Mouse (Mus musculus) neural tube, embryonic 14.5 days (tissue): Measurements from ENCODE around the gene Sun1. TPM values are rescaled to one million over a fixed set of nuclear protein-coding genes. Genes with fewer than 3 reads are reported as not detected.

Source experiments
- ATAC-seq: fragments of 200-750 bp; cut with Nextera tagmentation; 2 replicates; pipeline ENCODE4 v1.8.0; 2017; ENCODE audit warnings: low read depth, mild to moderate bottlenecking, moderate TSS enrichment, moderate library complexity
- H3K27ac ChIP-seq: fragments of 300-500 bp; sonication (generic); 2 replicates; pipeline ENCODE4 v1.5.1; 2014; ENCODE audit warnings: low read depth, mild to moderate bottlenecking, control low read depth, low read length, moderate library complexity, mixed read lengths
- H3K27me3 ChIP-seq: fragments of 300-500 bp; sonication (generic); 2 replicates; pipeline ENCODE4 v1.6.1; 2014; ENCODE audit warnings: low read length; ENCODE audit not compliant: control insufficient read depth, insufficient read depth
- H3K36me3 ChIP-seq: fragments of 300-500 bp; sonication (generic); 2 replicates; pipeline ENCODE4 v1.6.1; 2014; ENCODE audit warnings: low read length, mixed read lengths; ENCODE audit not compliant: control insufficient read depth, insufficient read depth
- H3K4me1 ChIP-seq: fragments of 300-500 bp; sonication (generic); 2 replicates; pipeline ENCODE4 v1.6.1; 2014; ENCODE audit warnings: low read length; ENCODE audit not compliant: control insufficient read depth, insufficient read depth
- H3K4me2 ChIP-seq: fragments of 300-500 bp; sonication (generic); 2 replicates; pipeline ENCODE4 v1.6.1; 2014; ENCODE audit warnings: mild to moderate bottlenecking, low read depth, low read length, control low read depth
- H3K4me3 ChIP-seq: fragments of 300-500 bp; sonication (generic); 2 replicates; pipeline ENCODE4 v1.5.1; 2014; ENCODE audit warnings: low read depth, low read length, control low read depth, mixed read lengths
- H3K9ac ChIP-seq: fragments of 300-500 bp; sonication (generic); replicated peaks from 2 replicates; pipeline ENCODE4 v1.6.1; 2014; ENCODE audit warnings: low read depth, mild to moderate bottlenecking, control low read depth, low read length, mixed read lengths
- H3K9me3 ChIP-seq: fragments of 300-500 bp; sonication (generic); 2 replicates; pipeline ENCODE4 v1.6.1; 2016; ENCODE audit warnings: low read length; ENCODE audit not compliant: control insufficient read depth
- WGBS: fragments of 180-500 bp; shearing (Covaris S2); extraction: QIAGEN DNeasy Blood & Tissue Kit; methylation state at CpG from one replicate; pipeline ENCODE4 v1.1.7; 2014; 5-methylcytosine and 5-hydroxymethylcytosine counted together
- polyA plus RNA-seq: library from polyadenylated mRNA; unstranded; fragments of >200 nt; fragmentation: Nextera tagmentation; extraction: Ambion mirVana; gene quantifications from 2 replicates; pipeline ENCODE4 v1.2.1, GENCODE M21; 2014

Sun1 gene
- polyA plus RNA-seq, 1 experiment from 2014 or later, result 49.5 TPM

DNA sequence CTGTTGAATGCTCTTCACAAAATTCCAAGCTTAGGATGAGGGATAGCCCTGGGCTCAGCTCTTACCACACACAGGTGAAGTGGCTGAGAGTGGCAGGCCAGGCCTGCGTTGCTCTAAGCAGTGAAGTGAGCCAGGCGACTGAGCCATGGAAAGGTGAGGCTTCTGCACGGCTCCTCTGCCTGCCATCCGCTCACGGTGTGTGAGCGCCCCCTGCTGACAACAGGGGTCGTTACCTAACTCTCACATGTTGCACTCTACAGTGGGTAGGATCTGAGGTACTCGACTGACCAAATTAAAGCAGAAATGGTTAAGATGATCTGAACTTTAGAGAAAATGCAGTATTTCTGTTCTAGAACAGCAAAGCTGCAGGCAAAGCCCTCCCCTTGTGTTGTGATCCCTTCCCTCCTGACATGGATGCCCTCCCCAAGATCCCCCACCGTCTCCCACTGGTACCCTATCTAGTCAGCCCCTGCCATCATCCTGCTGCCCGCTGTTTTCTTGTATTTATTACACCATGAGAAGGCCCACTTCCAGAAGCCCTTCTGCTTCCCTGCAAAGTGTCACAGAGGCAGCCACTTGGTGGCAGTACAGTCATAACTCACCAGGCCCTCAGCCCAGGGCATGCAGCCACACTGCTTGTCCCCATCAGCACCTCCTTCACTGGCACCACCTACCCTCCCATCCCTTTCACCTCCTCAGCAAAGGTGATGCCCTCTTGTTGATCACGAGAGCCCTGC is 21.4 kb upstream of the Sun1 start:
- Histone ChIP-seq H3K9ac (no peak overlapping the region), H3K36me3 (peaks cover 26% of the 10 kb centered on the region), H3K4me3 (no peak overlapping the region), H3K4me2 (no peak overlapping the region), H3K27me3 (no peaks in the 10 kb centered on the region), H3K27ac (no peak overlapping the region), H3K4me1 (peaks cover 13% of the 10 kb centered on the region), H3K9me3 (no peaks in the 10 kb centered on the region)
- 29% methylated on average over 11 of the region's 11 CpGs for WGBS
- ATAC-seq, result peak; percentile 79

DNA sequence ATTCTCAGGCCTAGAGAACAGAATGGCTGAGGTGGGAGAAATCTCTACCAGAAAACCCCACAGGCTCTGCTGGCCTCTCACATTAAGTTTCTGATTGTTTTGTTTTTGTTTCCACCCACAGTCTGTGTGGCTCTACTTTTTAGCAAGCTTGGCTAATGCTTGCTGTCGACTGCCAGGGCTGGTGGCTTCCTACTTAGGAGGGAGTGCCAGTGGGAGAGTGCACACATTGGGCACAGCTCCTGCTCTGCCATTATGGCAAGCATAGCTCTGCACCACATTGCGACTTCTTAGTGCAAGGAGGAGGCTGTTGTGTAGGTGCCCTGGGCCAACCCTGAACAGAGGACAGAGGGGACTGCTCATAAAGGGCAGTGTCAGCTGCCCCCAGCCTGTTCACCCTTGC is 17.3 kb upstream of the Sun1 start:
- Histone ChIP-seq H3K4me2 (no peak overlapping the region), H3K4me1 (no peaks in the 10 kb centered on the region), H3K36me3 (peaks cover 43% of the 10 kb centered on the region), H3K4me3 (no peak overlapping the region), H3K27ac (no peak overlapping the region), H3K9me3 (no peaks in the 10 kb centered on the region), H3K9ac (no peak overlapping the region), H3K27me3 (no peaks in the 10 kb centered on the region)
- 94% methylated on average over 2 of the region's 2 CpGs for WGBS
- no peak for ATAC-seq

DNA sequence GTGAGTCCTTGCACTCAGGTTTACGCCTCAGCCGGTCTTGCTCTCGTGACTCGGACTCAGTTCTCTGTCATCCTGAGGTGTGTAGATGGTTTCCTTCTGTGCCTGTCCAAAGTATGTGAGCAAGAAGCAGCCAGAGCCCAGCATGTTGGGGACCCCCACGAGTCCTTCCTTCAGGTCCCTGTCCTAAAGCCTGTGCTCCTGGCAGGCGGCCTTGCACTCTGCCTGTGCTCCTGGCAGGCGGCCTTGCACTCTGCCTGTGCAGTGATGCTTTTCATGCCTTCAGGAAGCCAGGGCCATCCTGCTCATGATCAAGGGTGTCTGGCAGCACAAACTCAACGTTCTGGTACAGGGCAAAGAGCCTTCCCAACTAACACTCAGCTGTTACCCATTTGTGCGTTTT is 16.8 kb upstream of the Sun1 start:
- Histone ChIP-seq H3K4me1 (no peaks in the 10 kb centered on the region), H3K27me3 (no peaks in the 10 kb centered on the region), H3K9me3 (no peaks in the 10 kb centered on the region), H3K9ac (no peak overlapping the region), H3K27ac (no peak overlapping the region), H3K36me3 (peaks cover 43% of the 10 kb centered on the region), H3K4me3 (no peak overlapping the region), H3K4me2 (no peak overlapping the region)
- no peak for ATAC-seq
- WGBS, result 95% methylated on average over 9 of the region's 9 CpGs

DNA sequence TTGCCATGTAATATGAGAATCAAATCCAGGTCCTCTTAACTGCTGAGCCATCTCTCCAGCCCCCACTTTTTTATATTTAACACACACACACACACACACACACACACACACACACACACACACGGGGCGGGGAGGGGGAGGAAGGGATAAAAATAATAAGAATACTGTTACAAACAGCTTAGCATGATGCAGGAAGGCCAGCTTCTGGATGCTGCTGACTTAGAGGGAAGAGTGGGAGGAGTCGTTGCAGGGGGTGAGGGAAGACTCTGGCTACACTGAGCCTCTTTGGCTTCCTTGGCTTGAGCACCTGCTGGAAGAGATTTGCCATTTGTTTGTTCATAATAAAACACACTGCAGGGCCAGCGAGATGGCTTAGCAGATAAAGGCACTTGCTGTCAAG is 15.5 kb upstream of the Sun1 start:
- Histone ChIP-seq H3K4me3 (no peak overlapping the region), H3K27ac (no peak overlapping the region), H3K36me3 (peaks cover 43% of the 10 kb centered on the region), H3K27me3 (no peaks in the 10 kb centered on the region), H3K9ac (no peak overlapping the region), H3K4me2 (no peak overlapping the region), H3K9me3 (no peaks in the 10 kb centered on the region), H3K4me1 (no peaks in the 10 kb centered on the region)
- 95% methylated on average over 4 of the region's 4 CpGs for WGBS
- no peak for ATAC-seq

DNA sequence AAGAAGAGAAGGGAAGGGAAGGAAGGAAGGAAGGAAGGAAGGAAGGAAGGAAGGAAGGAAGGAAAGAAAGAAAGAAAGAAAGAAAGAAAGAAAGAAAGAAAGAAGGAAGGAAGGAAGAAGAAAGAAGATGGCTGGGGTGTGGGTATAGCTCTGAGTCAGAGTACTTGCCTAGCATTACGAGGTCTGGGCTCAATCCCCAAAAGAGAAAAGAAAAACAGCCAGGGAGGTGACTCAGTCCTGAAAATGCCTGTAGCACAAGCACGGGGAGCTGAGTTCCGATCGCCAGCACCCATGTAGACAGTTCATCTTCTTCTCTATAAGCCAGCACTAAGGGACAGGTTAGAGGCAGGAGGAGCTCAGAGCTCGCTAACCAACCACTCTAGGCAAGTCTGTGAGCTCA is 10.7 kb upstream of the Sun1 start:
- H3K9me3 ChIP-seq, result no peaks in the 10 kb centered on the region
- H3K4me1 ChIP-seq, result no peaks in the 10 kb centered on the region
- H3K4me3 ChIP-seq, result no peak overlapping the region
- no peak overlapping the region for H3K4me2 ChIP-seq
- no peak overlapping the region for H3K9ac ChIP-seq
- no peak for ATAC-seq
- WGBS, result 98% methylated on average over 5 of the region's 5 CpGs
- no peaks in the 10 kb centered on the region for H3K27me3 ChIP-seq
- peaks cover 13% of the 10 kb centered on the region; the same call in 1 of the 2 replicates for H3K36me3 ChIP-seq
- H3K27ac ChIP-seq, result no peak overlapping the region

DNA sequence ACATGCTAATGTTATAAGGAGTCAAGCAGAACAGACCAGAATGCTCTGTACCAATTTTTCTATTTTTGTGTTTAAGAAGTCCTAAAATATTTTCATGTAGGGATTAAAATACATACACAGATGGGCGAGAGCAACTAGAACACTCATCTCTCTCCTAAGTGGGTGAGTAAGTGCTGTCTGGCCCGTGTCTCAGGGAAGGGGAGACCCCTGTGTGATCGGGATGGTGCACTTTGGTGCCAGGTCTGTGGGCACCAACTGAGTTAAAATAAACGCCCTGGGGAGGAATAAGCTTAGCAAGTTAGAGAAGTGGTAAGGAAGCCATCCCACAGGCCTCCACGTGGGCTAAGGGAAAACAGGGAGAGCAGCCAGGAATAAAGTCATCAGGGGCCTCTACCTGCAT is 9.5 kb upstream of the Sun1 start:
- ATAC-seq, result no peak
- 84% methylated on average over 5 of the region's 5 CpGs for WGBS

DNA sequence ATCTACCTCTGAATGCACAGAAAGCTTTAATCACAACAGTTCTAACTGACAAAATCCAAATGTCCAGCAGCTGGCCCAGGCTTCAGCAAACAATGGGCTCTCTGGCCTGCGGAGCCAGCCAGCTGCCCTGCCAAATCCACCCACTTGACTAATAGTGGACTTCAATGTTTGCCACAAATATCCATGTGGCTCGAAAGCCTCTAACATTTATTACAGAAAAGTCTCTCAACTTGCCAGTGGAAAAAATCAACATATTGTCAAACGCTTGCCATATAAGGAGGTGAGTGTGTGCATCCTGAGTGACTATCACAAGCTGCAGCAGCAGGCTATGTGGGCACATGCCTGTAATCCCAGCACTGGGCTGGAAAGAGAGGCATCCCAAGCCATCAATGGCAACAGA is 1.7 kb upstream of the Sun1 start:
- Histone ChIP-seq H3K9ac (no peak overlapping the region), H3K27ac (no peak overlapping the region), H3K9me3 (no peaks in the 10 kb centered on the region), H3K4me1 (peaks cover 18% of the 10 kb centered on the region), H3K27me3 (no peaks in the 10 kb centered on the region), H3K4me3 (no peak overlapping the region), H3K4me2 (no peak overlapping the region), H3K36me3 (0 out of 2 replicates have a peak, but pooled peaks cover 3% of the 10 kb centered on the region)
- 88% methylated on average over 3 of the region's 3 CpGs for WGBS
- no peak for ATAC-seq

More for the DNA sequence above, 9.5 kb upstream of the Sun1 start:
- Histone ChIP-seq H3K27me3 (no peaks in the 10 kb centered on the region), H3K4me3 (no peak overlapping the region), H3K4me2 (no peak overlapping the region), H3K9ac (no peak overlapping the region), H3K36me3 (peaks cover 9% of the 10 kb centered on the region; the same call in 1 of the 2 replicates), H3K27ac (no peak overlapping the region), H3K9me3 (no peaks in the 10 kb centered on the region), H3K4me1 (no peaks in the 10 kb centered on the region)

DNA sequence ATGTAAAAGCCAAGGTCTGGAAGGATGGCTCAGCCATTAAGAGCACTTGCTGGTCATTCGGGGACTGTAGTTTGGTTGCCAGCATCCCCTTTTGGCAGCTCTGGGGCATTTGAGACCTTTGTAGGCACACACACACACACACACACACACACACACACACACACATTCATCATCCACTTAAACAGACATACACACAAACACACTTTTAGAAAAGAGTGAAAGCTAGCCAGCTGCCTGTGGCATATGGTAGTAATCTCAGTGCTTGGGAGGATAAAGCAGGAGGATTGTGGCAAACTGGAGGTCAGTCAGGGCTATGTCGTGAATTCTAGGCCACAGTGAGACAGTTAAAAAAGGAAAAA is 822 bp upstream of the Sun1 start:
- H3K4me2 ChIP-seq, result peak overlapping the region; percentile 80
- H3K36me3 ChIP-seq, result 0 out of 2 replicates have a peak, but pooled peaks cover 3% of the 10 kb centered on the region
- peak overlapping the region; percentile 99 for H3K4me3 ChIP-seq
- 37% methylated on average over 2 of the region's 2 CpGs for WGBS
- peak overlapping the region; percentile 86 for H3K27ac ChIP-seq
- H3K4me1 ChIP-seq, result peaks cover 20% of the 10 kb centered on the region
- H3K9me3 ChIP-seq, result no peaks in the 10 kb centered on the region
- H3K9ac ChIP-seq, result peak overlapping the region; percentile 55; the same call in 1 of the 2 replicates
- no peaks in the 10 kb centered on the region for H3K27me3 ChIP-seq
- ATAC-seq, result no peak

DNA sequence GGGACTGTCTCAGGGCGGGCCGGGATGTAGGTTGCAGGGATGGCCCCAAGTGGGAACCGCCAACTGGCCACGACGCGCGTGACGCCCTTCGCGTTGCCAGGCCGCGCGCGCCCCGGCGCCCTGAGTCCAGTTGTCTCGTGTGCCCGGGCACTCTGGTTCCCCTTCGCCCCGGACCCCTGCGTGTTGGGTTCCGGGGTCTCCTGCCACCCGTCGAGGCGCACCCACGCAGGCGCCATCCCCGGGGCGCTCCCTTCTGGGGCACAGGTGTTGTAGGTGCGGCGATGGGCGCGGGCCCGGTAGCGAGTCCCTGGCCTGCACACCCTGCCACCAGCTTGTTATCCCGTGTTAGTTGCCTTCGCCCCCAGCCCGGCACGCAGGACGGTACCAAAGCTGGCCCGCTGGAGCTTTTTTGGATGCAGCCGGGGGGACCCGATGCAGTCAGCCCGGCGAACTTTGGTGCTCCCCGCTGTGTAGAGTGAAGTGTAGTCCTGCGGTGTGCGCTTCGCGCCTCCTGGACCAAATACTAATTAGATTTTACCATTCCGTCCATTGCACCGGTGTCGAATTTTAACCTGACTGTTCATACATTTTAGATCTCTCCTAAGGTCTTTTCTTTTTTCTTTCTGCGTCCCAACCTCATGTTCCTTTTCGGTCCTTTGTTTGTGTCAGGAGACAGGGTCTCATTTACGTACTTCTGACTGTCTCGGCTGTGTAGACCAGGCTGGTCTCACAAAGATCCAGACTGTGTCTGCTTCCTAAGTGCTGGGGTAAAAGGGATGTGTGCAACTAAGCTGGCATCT is 533 bp downstream of the Sun1 start:
- Histone ChIP-seq H3K36me3 (0 out of 2 replicates have a peak, but pooled peaks cover 3% of the 10 kb centered on the region), H3K4me2 (peak overlapping the region; percentile 80), H3K4me3 (peak overlapping the region; percentile 99), H3K9me3 (no peaks in the 10 kb centered on the region), H3K27me3 (no peaks in the 10 kb centered on the region), H3K4me1 (peaks cover 20% of the 10 kb centered on the region), H3K9ac (peak overlapping the region; percentile 87), H3K27ac (peak overlapping the region; percentile 86)
- ATAC-seq, result peak; percentile 60
- 2% methylated on average over 52 of the region's 57 CpGs for WGBS
